Mouse (Mus musculus): ENCODE data around the gene Itpr1.

DNA sequence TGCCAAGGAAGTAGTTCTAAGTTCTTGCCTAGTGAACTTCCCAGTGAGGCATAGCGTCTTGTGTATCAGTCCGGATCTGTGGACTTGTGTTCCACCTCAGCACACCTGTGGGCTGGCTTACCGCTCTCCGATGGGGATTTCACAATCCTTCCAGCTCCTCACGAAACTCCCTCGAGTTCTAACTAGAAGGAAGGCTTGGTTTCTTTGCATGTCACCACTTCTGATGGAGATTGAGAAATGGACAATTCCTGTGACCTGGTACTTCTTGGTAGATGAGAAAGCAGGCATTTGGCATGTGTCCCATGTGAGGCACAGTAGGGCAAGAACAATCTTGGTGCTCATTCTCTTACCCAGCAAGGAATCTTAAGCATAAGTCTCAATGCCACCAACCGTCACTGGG lies 205.3 kb downstream of the Itpr1 start:
- no peak for TF ChIP-seq CTCF (conservative IDR thresholded peaks at IDR 0.05; ENCODE audit: insufficient read depth, insufficient read length, low read depth, low read length)
- TF ChIP-seq POLR2A (IDR thresholded peaks at IDR 0.05; ENCODE audit: low read depth, low read length), result no peak
